Mouse (Mus musculus): ENCODE measurements around the gene Cldn9. TPM values are rescaled to one million over a fixed set of nuclear protein-coding genes. Genes with fewer than 3 reads are reported as not detected.

The Cldn9 gene
- total and polyA plus RNA-seq, 3 experiments = not detected

DNA sequence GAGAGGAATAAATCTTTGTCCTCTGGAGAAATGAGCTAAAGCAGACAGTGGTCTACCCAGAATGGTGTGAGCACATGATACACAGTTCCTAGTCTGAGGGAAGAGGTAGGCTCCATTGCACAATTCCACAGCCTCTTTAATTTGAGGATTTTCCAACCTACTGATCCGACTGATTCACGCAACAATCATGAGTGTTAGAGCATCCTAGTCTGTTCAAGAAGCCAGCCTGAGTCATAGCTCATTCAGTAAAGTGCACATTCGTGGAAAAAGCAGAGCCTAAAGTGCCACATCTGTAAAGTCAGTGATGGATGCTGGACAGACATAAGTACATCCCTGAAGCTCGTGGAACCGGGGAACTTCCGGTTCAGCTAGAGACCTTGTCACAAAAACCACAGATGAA lies 32.5 kb downstream of the Cldn9 start:
- no peak for ATAC-seq (ENCODE audit: extremely low read depth, insufficient number of reproducible peaks, low FRiP score, poor library complexity, severe bottlenecking)

GRCm38 (mm10) chr17:23645894-23646293 lies 37.9 kb downstream of the Cldn9 start:
- no peak for TF ChIP-seq CTCF (IDR thresholded peaks at IDR 0.05; ENCODE audit: low read depth, low read length)
- TF ChIP-seq POLR2AphosphoS5 (IDR thresholded peaks at IDR 0.05; ENCODE audit: insufficient replicate concordance, low read depth, low read length) = no peak
- TF ChIP-seq TAL1 (conservative IDR thresholded peaks at IDR 0.05; ENCODE audit: low read depth, low read length) = no peak
- no peak for TF ChIP-seq GATA1 (IDR thresholded peaks at IDR 0.05; ENCODE audit: borderline replicate concordance, low read length)
- no peak for TF ChIP-seq GATA2 (IDR thresholded peaks at IDR 0.05; ENCODE audit: borderline replicate concordance, low read depth, low read length)
- no peak for ATAC-seq (ENCODE audit: extremely low read depth, insufficient number of reproducible peaks, low FRiP score, poor library complexity, severe bottlenecking)
- H3K4me3 ChIP-seq (ENCODE audit: low read depth, low read length) = no peak overlapping the region
- peaks cover 23% of the 10 kb centered on the region for H3K27me3 ChIP-seq (ENCODE audit: insufficient read depth, low read length)
- no peaks in the 10 kb centered on the region for H3K4me1 ChIP-seq (ENCODE audit: insufficient read depth, low read depth, low read length)
- no peaks in the 10 kb centered on the region for H3K36me3 ChIP-seq (replicated peaks)
- H3K9me3 ChIP-seq (replicated peaks) = no peaks in the 10 kb centered on the region
- no peak for DNase-seq (ENCODE audit: low spot score)

More for the DNA sequence above, 32.5 kb downstream of the Cldn9 start:
- H3K27me3 ChIP-seq (ENCODE audit: insufficient read depth, low read length) = peaks cover 23% of the 10 kb centered on the region
- no peaks in the 10 kb centered on the region for H3K4me1 ChIP-seq (ENCODE audit: insufficient read depth, low read depth, low read length)
- H3K4me3 ChIP-seq (ENCODE audit: low read depth, low read length) = no peak overlapping the region
- no peaks in the 10 kb centered on the region for H3K36me3 ChIP-seq (replicated peaks)
- TF ChIP-seq GATA2 (IDR thresholded peaks at IDR 0.05; ENCODE audit: borderline replicate concordance, low read depth, low read length) (no peak), POLR2AphosphoS5 (IDR thresholded peaks at IDR 0.05; ENCODE audit: insufficient replicate concordance, low read depth, low read length) (no peak), GATA1 (IDR thresholded peaks at IDR 0.05; ENCODE audit: borderline replicate concordance, low read length) (no peak), CTCF (IDR thresholded peaks at IDR 0.05; ENCODE audit: low read depth, low read length) (no peak), TAL1 (conservative IDR thresholded peaks at IDR 0.05; ENCODE audit: low read depth, low read length) (no peak)
- no peak for DNase-seq (ENCODE audit: low spot score)
- H3K9me3 ChIP-seq (replicated peaks) = no peaks in the 10 kb centered on the region

GRCm38 (mm10) chr17:23644613-23645495 lies 39.0 kb downstream of the Cldn9 start, which contains the start of gene Mmp25:
Gene Mmp25, minus strand, starts transcription at chr17:23645277.
- H3K4me3 ChIP-seq (ENCODE audit: low read depth, low read length) = no peak within 1 kb of the TSS
- H3K27me3 ChIP-seq (ENCODE audit: insufficient read depth, low read length) = peaks cover 23% of the 10 kb centered on the region
- DNase-seq (ENCODE audit: low spot score) = no peak

More at GRCm38 (mm10) chr17:23644613-23645495, 39.0 kb downstream of the Cldn9 start, which contains the start of gene Mmp25:
- Histone ChIP-seq H3K9me3 (replicated peaks) (no peaks in the 10 kb centered on the region), H3K36me3 (replicated peaks) (no peaks in the 10 kb centered on the region), H3K4me1 (ENCODE audit: insufficient read depth, low read depth, low read length) (no peaks in the 10 kb centered on the region)
- no peak for TF ChIP-seq GATA2 (IDR thresholded peaks at IDR 0.05; ENCODE audit: borderline replicate concordance, low read depth, low read length)
- no peak for TF ChIP-seq POLR2AphosphoS5 (IDR thresholded peaks at IDR 0.05; ENCODE audit: insufficient replicate concordance, low read depth, low read length)
- no peak for TF ChIP-seq CTCF (IDR thresholded peaks at IDR 0.05; ENCODE audit: low read depth, low read length)
- no peak for TF ChIP-seq TAL1 (conservative IDR thresholded peaks at IDR 0.05; ENCODE audit: low read depth, low read length)
- no peak for TF ChIP-seq GATA1 (IDR thresholded peaks at IDR 0.05; ENCODE audit: borderline replicate concordance, low read length)
- no peak for ATAC-seq (ENCODE audit: extremely low read depth, insufficient number of reproducible peaks, low FRiP score, poor library complexity, severe bottlenecking)

Other genes with a start within 250 kb of the Cldn9 start
Only the 20 nearest of the 25 such genes appear.
- gene Zfp213, start 119.8 kb downstream of the Cldn9 start, total RNA-seq (2014; fragmentation: Nextera tagmentation) = 1.4 and 4.4 TPM in 2 replicates
- gene Zfp213, start 119.8 kb downstream of the Cldn9 start, total RNA-seq (2017) = 4.2 and 5.3 TPM in 2 replicates
- gene Zfp213, start 119.8 kb downstream of the Cldn9 start, polyA plus RNA-seq (2012) = 7.3 and 9.2 TPM in 2 replicates
- gene Zfp13, start 84.5 kb downstream of the Cldn9 start, total RNA-seq (2014; fragmentation: Nextera tagmentation) = not detected in 2 replicates
- gene Zfp13, start 84.5 kb downstream of the Cldn9 start, total RNA-seq (2017) = not detected in 2 replicates
- 0.12 and 0.14 TPM in 2 replicates for gene Zfp13, start 84.5 kb downstream of the Cldn9 start, polyA plus RNA-seq (2012)
- gene Zscan10, start 83.2 kb downstream of the Cldn9 start, total RNA-seq (2014; fragmentation: Nextera tagmentation) = 0.29 and 0.45 TPM in 2 replicates
- gene Zscan10, start 83.2 kb downstream of the Cldn9 start, total RNA-seq (2017) = 0.12 and 0.44 TPM in 2 replicates
- 0.09 and 0.10 TPM in 2 replicates for gene Zscan10, start 83.2 kb downstream of the Cldn9 start, polyA plus RNA-seq (2012)
- not detected in 2 replicates for gene Mmp25, start 38.7 kb downstream of the Cldn9 start, total RNA-seq (2014; fragmentation: Nextera tagmentation)
- gene Mmp25, start 38.7 kb downstream of the Cldn9 start, total RNA-seq (2017) = 0.06 and 0.11 TPM in 2 replicates
- not detected in 2 replicates for gene Mmp25, start 38.7 kb downstream of the Cldn9 start, polyA plus RNA-seq (2012)
- not detected in 2 replicates for gene Bicdl2, start 23.5 kb downstream of the Cldn9 start, total RNA-seq (2014; fragmentation: Nextera tagmentation)
- gene Bicdl2, start 23.5 kb downstream of the Cldn9 start, total RNA-seq (2017) = not detected in 2 replicates
- not detected in 2 replicates for gene Bicdl2, start 23.5 kb downstream of the Cldn9 start, polyA plus RNA-seq (2012)
- gene Hcfc1r1, start 10.4 kb downstream of the Cldn9 start, total RNA-seq (2014; fragmentation: Nextera tagmentation) = 42.3 and 54.4 TPM in 2 replicates
- gene Hcfc1r1, start 10.4 kb downstream of the Cldn9 start, total RNA-seq (2017) = 44.6 and 48.4 TPM in 2 replicates
- 330 and 356 TPM in 2 replicates for gene Hcfc1r1, start 10.4 kb downstream of the Cldn9 start, polyA plus RNA-seq (2012)
- 12.0 and 21.6 TPM in 2 replicates for gene Thoc6, start 10.1 kb downstream of the Cldn9 start, total RNA-seq (2014; fragmentation: Nextera tagmentation)
- gene Thoc6, start 10.1 kb downstream of the Cldn9 start, total RNA-seq (2017) = 44.7 and 48.6 TPM in 2 replicates
- gene Thoc6, start 10.1 kb downstream of the Cldn9 start, polyA plus RNA-seq (2012) = 79.7 and 80.0 TPM in 2 replicates
- 1.3 and 3.4 TPM in 2 replicates for gene Tnfrsf12a, start 6.6 kb downstream of the Cldn9 start, total RNA-seq (2014; fragmentation: Nextera tagmentation)
- gene Tnfrsf12a, start 6.6 kb downstream of the Cldn9 start, total RNA-seq (2017) = 5.0 and 5.7 TPM in 2 replicates
- gene Tnfrsf12a, start 6.6 kb downstream of the Cldn9 start, polyA plus RNA-seq (2012) = 4.8 and 5.5 TPM in 2 replicates
- gene Cldn6, start 4.8 kb downstream of the Cldn9 start, total RNA-seq (2014; fragmentation: Nextera tagmentation) = not detected in 2 replicates
- gene Cldn6, start 4.8 kb downstream of the Cldn9 start, total RNA-seq (2017) = not detected in 2 replicates
- gene Cldn6, start 4.8 kb downstream of the Cldn9 start, polyA plus RNA-seq (2012) = not detected in 2 replicates
- gene 1520401A03Rik, start 38.8 kb upstream of the Cldn9 start, total RNA-seq (2014; fragmentation: Nextera tagmentation) = not detected in 2 replicates
- 0.05 TPM in 1 of 2 replicates, not detected in the other for gene 1520401A03Rik, start 38.8 kb upstream of the Cldn9 start, total RNA-seq (2017)
- gene 1520401A03Rik, start 38.8 kb upstream of the Cldn9 start, polyA plus RNA-seq (2012) = 0.02 TPM in 1 of 2 replicates, not detected in the other
- gene Pkmyt1, start 42.3 kb upstream of the Cldn9 start, total RNA-seq (2014; fragmentation: Nextera tagmentation) = 33.5 and 41.1 TPM in 2 replicates
- gene Pkmyt1, start 42.3 kb upstream of the Cldn9 start, total RNA-seq (2017) = 10.8 and 12.9 TPM in 2 replicates
- gene Pkmyt1, start 42.3 kb upstream of the Cldn9 start, polyA plus RNA-seq (2012) = 125 and 147 TPM in 2 replicates
- gene Paqr4, start 56.8 kb upstream of the Cldn9 start, total RNA-seq (2014; fragmentation: Nextera tagmentation) = 0.39 and 1.9 TPM in 2 replicates
- 2.6 and 3.2 TPM in 2 replicates for gene Paqr4, start 56.8 kb upstream of the Cldn9 start, total RNA-seq (2017)
- gene Paqr4, start 56.8 kb upstream of the Cldn9 start, polyA plus RNA-seq (2012) = 2.3 and 3.5 TPM in 2 replicates
- gene Kremen2, start 61.8 kb upstream of the Cldn9 start, total RNA-seq (2014; fragmentation: Nextera tagmentation) = not detected in 2 replicates
- 0.05 and 0.29 TPM in 2 replicates for gene Kremen2, start 61.8 kb upstream of the Cldn9 start, total RNA-seq (2017)
- gene Kremen2, start 61.8 kb upstream of the Cldn9 start, polyA plus RNA-seq (2012) = 1.2 and 1.4 TPM in 2 replicates
- 11.9 and 14.1 TPM in 2 replicates for gene Flywch1, start 87.6 kb upstream of the Cldn9 start, total RNA-seq (2014; fragmentation: Nextera tagmentation)
- gene Flywch1, start 87.6 kb upstream of the Cldn9 start, total RNA-seq (2017) = 18.2 and 22.3 TPM in 2 replicates
- 42.7 and 44.6 TPM in 2 replicates for gene Flywch1, start 87.6 kb upstream of the Cldn9 start, polyA plus RNA-seq (2012)
- not detected in 2 replicates for gene Flywch2, start 102.1 kb upstream of the Cldn9 start, total RNA-seq (2014; fragmentation: Nextera tagmentation)
- gene Flywch2, start 102.1 kb upstream of the Cldn9 start, total RNA-seq (2017) = 0.12 TPM in 1 of 2 replicates, not detected in the other
- gene Flywch2, start 102.1 kb upstream of the Cldn9 start, polyA plus RNA-seq (2012) = not detected in 2 replicates
- 1,039 and 1,150 TPM in 2 replicates for gene Srrm2, start 106.5 kb upstream of the Cldn9 start, total RNA-seq (2014; fragmentation: Nextera tagmentation)
- 66.6 and 86.7 TPM in 2 replicates for gene Srrm2, start 106.5 kb upstream of the Cldn9 start, total RNA-seq (2017)
- 141 and 329 TPM in 2 replicates for gene Srrm2, start 106.5 kb upstream of the Cldn9 start, polyA plus RNA-seq (2012)
- 452 and 468 TPM in 2 replicates for gene Elob, start 145.1 kb upstream of the Cldn9 start, total RNA-seq (2014; fragmentation: Nextera tagmentation)
- 171 and 225 TPM in 2 replicates for gene Elob, start 145.1 kb upstream of the Cldn9 start, total RNA-seq (2017)
- 658 and 984 TPM in 2 replicates for gene Elob, start 145.1 kb upstream of the Cldn9 start, polyA plus RNA-seq (2012)
- gene Prss33, start 152.0 kb upstream of the Cldn9 start, total RNA-seq (2014; fragmentation: Nextera tagmentation) = not detected in 2 replicates
- 0.11 TPM in 1 of 2 replicates, not detected in the other for gene Prss33, start 152.0 kb upstream of the Cldn9 start, total RNA-seq (2017)
- not detected in 2 replicates for gene Prss33, start 152.0 kb upstream of the Cldn9 start, polyA plus RNA-seq (2012)
- gene Prss32, start 159.8 kb upstream of the Cldn9 start, total RNA-seq (2014; fragmentation: Nextera tagmentation) = not detected in 2 replicates
- 0.05 TPM in 1 of 2 replicates, not detected in the other for gene Prss32, start 159.8 kb upstream of the Cldn9 start, total RNA-seq (2017)
- gene Prss32, start 159.8 kb upstream of the Cldn9 start, polyA plus RNA-seq (2012) = not detected in 2 replicates
- not detected in 2 replicates for gene Prss41, start 160.1 kb upstream of the Cldn9 start, total RNA-seq (2014; fragmentation: Nextera tagmentation)
- gene Prss41, start 160.1 kb upstream of the Cldn9 start, total RNA-seq (2017) = not detected in 2 replicates
- gene Prss41, start 160.1 kb upstream of the Cldn9 start, polyA plus RNA-seq (2012) = not detected in 2 replicates